9 mouse cellular contexts compared by ENCODE assay signal in the genomic region with DNA sequence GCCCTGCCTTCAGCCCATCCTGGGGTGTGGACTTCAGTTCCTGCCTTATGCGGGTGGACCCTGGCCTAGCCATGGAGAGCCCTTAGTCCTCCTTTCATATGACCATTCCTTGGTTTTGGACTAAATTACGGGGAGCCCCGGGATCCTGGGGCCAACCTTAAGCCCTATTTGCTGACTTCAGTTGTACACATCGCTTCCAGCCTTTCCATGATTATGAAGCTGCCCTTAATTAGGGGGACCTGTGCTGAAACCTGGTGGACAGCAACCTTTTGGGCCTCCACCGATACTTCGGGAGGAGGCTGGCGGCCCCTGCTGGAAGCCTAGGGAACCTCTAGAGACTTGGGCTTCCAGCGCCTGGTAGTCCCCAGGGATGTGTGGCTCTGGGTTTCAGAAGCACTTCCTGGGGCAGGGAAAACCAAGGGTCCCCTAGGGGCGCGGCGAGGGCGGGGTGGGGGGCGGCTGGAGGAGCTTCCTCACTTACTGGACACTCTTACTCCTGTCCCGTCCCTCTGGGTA. TPM values are rescaled to one million over a fixed set of nuclear protein-coding genes. Genes with fewer than 3 reads are reported as not detected.
DNase-seq lines count a peak whose midpoint lies in the region; ATAC-seq and TF ChIP-seq lines count a peak whose summit lies in the region.
"Had no signal": no experiment of that assay in that cellular context is flagged by ENCODE, and none has a peak within 500 bp of the region (broad histone marks: within the 10 kb centered on the region; RNA-seq: fewer than 3 reads in every experiment).

No protein-coding gene starts in this region.

- no peak overlapping the region for H3K9ac ChIP-seq in forebrain, postnatal 0 days
- no peak overlapping the region for H3K9ac ChIP-seq in liver, adult 2 months (ENCODE audit: low read depth, low read length)
- H3K9ac ChIP-seq: embryonic facial prominence, embryonic 15.5 days had no signal

- H3K79me2 ChIP-seq in liver, adult 2 months (ENCODE audit: control insufficient read depth, insufficient read depth, low read length) = no peaks in the 10 kb centered on the region

- DNase-seq in adrenal gland, postnatal 4 days (ENCODE audit: low spot score in 2 of 2) = peak; percentile 26 to 37
- DNase-seq in forebrain, postnatal 0 days = peak; percentile 73
- DNase-seq in kidney, adult 9 months = peak; percentile 49
- no peak for DNase-seq in liver, adult 2 months (ENCODE audit: extremely low read depth, low read depth, low spot score)
- peak; percentile 62 for DNase-seq in ovary, postnatal 36 days (ENCODE audit: low spot score)
- no peak for DNase-seq in T-cell, adult 2 months (ENCODE audit: low spot score)

- peaks cover 94% of the 10 kb centered on the region for H3K27me3 ChIP-seq in megakaryocyte, embryonic 14.5 days (replicated peaks)
- peaks cover 22% of the 10 kb centered on the region for H3K27me3 ChIP-seq in forebrain, postnatal 0 days (ENCODE audit: insufficient read depth, low read length)
- peaks cover 21% of the 10 kb centered on the region for H3K27me3 ChIP-seq in liver, adult 2 months (ENCODE audit: control insufficient read depth, insufficient read depth, low read length)

- peak; percentile 76 for TF ChIP-seq CTCF in forebrain, postnatal 0 days (IDR thresholded peaks at IDR 0.05; ENCODE audit: low read depth)
- TF ChIP-seq CTCF in liver, adult 2 months (IDR thresholded peaks at IDR 0.05; ENCODE audit: low read depth, low read length) = peak; percentile 65

- H3K36me3 ChIP-seq in megakaryocyte, embryonic 14.5 days (replicated peaks; ENCODE audit: low read length) = no peaks in the 10 kb centered on the region
- no peaks in the 10 kb centered on the region for H3K36me3 ChIP-seq in forebrain, postnatal 0 days (ENCODE audit: insufficient read depth)
- no peaks in the 10 kb centered on the region for H3K36me3 ChIP-seq in liver, adult 2 months (ENCODE audit: control insufficient read depth, insufficient read depth, low read length)
- H3K36me3 ChIP-seq: embryonic facial prominence, embryonic 15.5 days had no signal

- no peak overlapping the region for H3K4me2 ChIP-seq in forebrain, postnatal 0 days (ENCODE audit: low read depth)
- H3K4me2 ChIP-seq: embryonic facial prominence, embryonic 15.5 days had no signal

- no peak overlapping the region for H3K27ac ChIP-seq in forebrain, postnatal 0 days (ENCODE audit: low read depth, low read length)
- no peak overlapping the region for H3K27ac ChIP-seq in liver, adult 2 months (replicated peaks; ENCODE audit: insufficient read depth, low read depth, low read length)
- H3K27ac ChIP-seq: embryonic facial prominence, embryonic 15.5 days had no signal

- no peak for ATAC-seq in megakaryocyte, adult 5-6 weeks (ENCODE audit: poor library complexity, severe bottlenecking)
- peak; percentile 78 for ATAC-seq in forebrain, postnatal 0 days

- TF ChIP-seq POLR2A in liver, adult 2 months (IDR thresholded peaks at IDR 0.05; ENCODE audit: extremely low read depth, insufficient read depth, low read length) = no peak

- H3K9me3 ChIP-seq in megakaryocyte, embryonic 14.5 days = 0 out of 2 replicates have a peak, but pooled peaks cover 2% of the 10 kb centered on the region
- H3K9me3 ChIP-seq in forebrain, postnatal 0 days (ENCODE audit: low read length) = no peaks in the 10 kb centered on the region
- H3K9me3 ChIP-seq: embryonic facial prominence, embryonic 15.5 days had no signal

- WGBS in forebrain, postnatal 0 days = 5% methylated on average over 14 of the region's 14 CpGs
- 5% methylated on average over 14 of the region's 14 CpGs for WGBS in liver, adult 2 months

- H3K4me1 ChIP-seq in megakaryocyte, embryonic 14.5 days = peaks cover 12% of the 10 kb centered on the region
- H3K4me1 ChIP-seq in forebrain, postnatal 0 days (ENCODE audit: insufficient read depth) = no peaks in the 10 kb centered on the region
- no peaks in the 10 kb centered on the region for H3K4me1 ChIP-seq in liver, adult 2 months (ENCODE audit: control insufficient read depth, insufficient read depth, low read length)

- H3K4me3 ChIP-seq in megakaryocyte, embryonic 14.5 days (replicated peaks) = peak overlapping the region; percentile 11
- no peak overlapping the region for H3K4me3 ChIP-seq in forebrain, postnatal 0 days (ENCODE audit: low read depth, low read length)
- H3K4me3 ChIP-seq in liver, adult 2 months (ENCODE audit: insufficient read depth, low read depth, low read length) = no peak overlapping the region
- H3K4me3 ChIP-seq: embryonic facial prominence, embryonic 15.5 days had no signal

RNA-seq across cellular contexts. Expression of a gene that starts 34.8 kb away (rescaled TPM):
- 0.64 TPM in 1 of 2 replicates, not detected in the other for polyA plus RNA-seq in megakaryocyte, embryonic 14.5 days (2012; ENCODE audit: insufficient read depth, low replicate concordance)
- 0.18 and 0.25 TPM in 2 replicates for total RNA-seq in megakaryocyte, adult 5-6 weeks (2015)
- total RNA-seq in megakaryocyte, adult 5-6 weeks (2017) = 0.37 and 0.53 TPM in 2 replicates
- 10 to 100 TPM; 18.1 to 22.0 TPM for total RNA-seq in adrenal gland, postnatal 4 days (2021)
- total RNA-seq in forebrain, postnatal 0 days (2014; rRNA removed) = 18.4 and 20.4 TPM in 2 replicates
- 20.4 and 22.4 TPM in 2 replicates for polyA plus RNA-seq in forebrain, postnatal 0 days (2015; fragmentation: Nextera tagmentation; extraction: Ambion mirVana)
- total RNA-seq in liver, adult 2 months (2014; rRNA removed) = 0.46 and 0.54 TPM in 2 replicates
- 1.4 and 1.6 TPM in 2 replicates for polyA plus RNA-seq in liver, adult 2 months (2012; rRNA removed)

RNA-seq across cellular contexts. Expression of a gene that starts 42.5 kb away (rescaled TPM):
- polyA plus RNA-seq in megakaryocyte, embryonic 14.5 days (2012; ENCODE audit: insufficient read depth, low replicate concordance) = not detected in 2 replicates
- total RNA-seq in megakaryocyte, adult 5-6 weeks (2015) = not detected in 2 replicates
- total RNA-seq in megakaryocyte, adult 5-6 weeks (2017) = not detected in 2 replicates
- not detected for total RNA-seq in adrenal gland, postnatal 4 days (2021)
- not detected in 2 replicates for total RNA-seq in forebrain, postnatal 0 days (2014; rRNA removed)
- not detected in 2 replicates for polyA plus RNA-seq in forebrain, postnatal 0 days (2015; fragmentation: Nextera tagmentation; extraction: Ambion mirVana)
- total RNA-seq in liver, adult 2 months (2014; rRNA removed) = not detected in 2 replicates
- polyA plus RNA-seq in liver, adult 2 months (2012; rRNA removed) = not detected in 2 replicates
- polyA plus RNA-seq: embryonic facial prominence, embryonic 15.5 days had no signal

RNA-seq across cellular contexts. Expression of a gene that starts 42.5 kb away (rescaled TPM):
- not detected in 2 replicates for polyA plus RNA-seq in megakaryocyte, embryonic 14.5 days (2012; ENCODE audit: insufficient read depth, low replicate concordance)
- not detected in 2 replicates for total RNA-seq in megakaryocyte, adult 5-6 weeks (2015)
- not detected in 2 replicates for total RNA-seq in megakaryocyte, adult 5-6 weeks (2017)
- not detected for total RNA-seq in adrenal gland, postnatal 4 days (2021)
- total RNA-seq in forebrain, postnatal 0 days (2014; rRNA removed) = not detected in 2 replicates
- polyA plus RNA-seq in forebrain, postnatal 0 days (2015; fragmentation: Nextera tagmentation; extraction: Ambion mirVana) = 0.45 TPM in 1 of 2 replicates, not detected in the other
- total RNA-seq in liver, adult 2 months (2014; rRNA removed) = not detected in 2 replicates
- not detected in 2 replicates for polyA plus RNA-seq in liver, adult 2 months (2012; rRNA removed)

RNA-seq across cellular contexts. Expression of a gene that starts 43.7 kb away (rescaled TPM):
- polyA plus RNA-seq in megakaryocyte, embryonic 14.5 days (2012; ENCODE audit: insufficient read depth, low replicate concordance) = not detected in 2 replicates
- not detected in 2 replicates for total RNA-seq in megakaryocyte, adult 5-6 weeks (2015)
- not detected in 2 replicates for total RNA-seq in megakaryocyte, adult 5-6 weeks (2017)
- not detected for total RNA-seq in adrenal gland, postnatal 4 days (2021)
- total RNA-seq in forebrain, postnatal 0 days (2014; rRNA removed) = not detected in 2 replicates
- 0.16 TPM in 1 of 2 replicates, not detected in the other for polyA plus RNA-seq in forebrain, postnatal 0 days (2015; fragmentation: Nextera tagmentation; extraction: Ambion mirVana)
- not detected in 2 replicates for total RNA-seq in liver, adult 2 months (2014; rRNA removed)
- polyA plus RNA-seq in liver, adult 2 months (2012; rRNA removed) = not detected in 2 replicates
- polyA plus RNA-seq: embryonic facial prominence, embryonic 15.5 days had no signal

Comparison
In these comparisons a context has a peak if more than half of its experiments do, and no peak if none do; other contexts are left out.
1. DNase-seq: peak in adrenal gland, postnatal 4 days (2 of 2), forebrain, postnatal 0 days (single experiment), kidney, adult 9 months (single experiment) and ovary, postnatal 36 days (single experiment); none in liver, adult 2 months (single experiment) and T-cell, adult 2 months (single experiment).
2. RNA of a gene that starts 34.8 kb away (total RNA-seq): 18.1 to 22.0 TPM in adrenal gland, postnatal 4 days and 18.4 to 20.4 TPM in forebrain, postnatal 0 days; 0.46 to 0.54 TPM in liver, adult 2 months and 0.18 to 0.53 TPM in megakaryocyte, adult 5-6 weeks; every median in the first group is over 10 times any median in the second.